Mouse (Mus musculus): ENCODE measurements at regions not wholly inside any gene's neighbourhood (a gene's known extent, or its start where the extent isn't known, plus 50 kb on each side); places are given as distances from the start of the nearest gene placed in this dataset.

DNA sequence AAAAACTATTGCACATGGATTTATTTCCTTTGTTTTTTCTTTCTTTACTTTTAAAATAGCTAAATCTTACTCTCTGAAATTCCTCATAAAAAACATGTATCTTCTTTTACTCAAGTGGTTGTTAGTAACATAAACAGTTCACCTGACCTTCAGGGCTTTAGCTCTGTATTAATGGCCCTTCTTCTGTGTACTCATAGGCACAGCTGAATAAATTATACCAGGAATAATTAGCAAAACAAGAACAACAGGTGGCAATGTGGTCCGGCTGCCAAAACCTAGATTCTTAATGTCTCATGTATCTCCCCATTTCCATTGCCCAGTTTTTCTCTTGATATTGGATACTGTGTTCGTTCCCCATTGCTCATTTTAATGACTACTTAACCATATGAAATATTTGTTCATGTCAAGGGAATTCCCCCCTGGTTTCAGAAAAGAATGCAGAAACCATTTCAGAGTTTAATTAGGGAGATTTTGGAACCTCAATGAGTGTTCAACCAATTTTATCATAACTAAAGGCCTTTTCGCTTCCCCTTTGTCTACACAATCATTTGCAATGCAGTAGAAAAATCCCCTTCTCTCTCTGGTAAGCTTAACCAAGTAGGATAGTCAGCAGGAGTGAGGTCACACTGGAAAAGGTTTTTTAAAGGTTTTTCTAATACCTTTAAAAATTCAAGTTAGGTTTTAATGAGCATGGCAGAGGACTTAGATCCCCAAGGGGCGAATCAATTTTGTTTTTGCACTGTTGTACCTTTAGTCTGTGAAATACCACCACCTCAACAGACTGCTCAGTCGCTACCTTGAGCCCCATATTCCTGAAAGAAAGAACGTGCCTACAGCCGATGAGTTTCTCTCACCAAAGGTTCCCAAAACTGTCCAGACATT, 369.3 kb upstream of the Nudt12 start:
- WGBS, result 76% methylated on average over 7 of the region's 7 CpGs

GRCm38 (mm10) chr17:59373505-59374106, 360.4 kb upstream of the Nudt12 start:
- Histone ChIP-seq H3K4me2 (replicated peaks; ENCODE audit: low read depth) (no peak overlapping the region), H3K27ac (ENCODE audit: low read depth, low read length) (no peak overlapping the region), H3K4me1 (replicated peaks; ENCODE audit: control insufficient read depth, insufficient read depth, low read length) (no peaks in the 10 kb centered on the region), H3K4me3 (ENCODE audit: low read depth, low read length) (no peak overlapping the region), H3K9me3 (ENCODE audit: control insufficient read depth) (no peaks in the 10 kb centered on the region), H3K9ac (ENCODE audit: low read depth, low read length) (no peak overlapping the region), H3K36me3 (ENCODE audit: control insufficient read depth, insufficient read depth) (no peaks in the 10 kb centered on the region), H3K27me3 (replicated peaks; ENCODE audit: control insufficient read depth, insufficient read depth, low read length) (no peaks in the 10 kb centered on the region)
- ATAC-seq, result no peak
- TF ChIP-seq CTCF (IDR thresholded peaks at IDR 0.05; ENCODE audit: low read depth), result no peak
- 68% methylated on average over 7 of the region's 7 CpGs for WGBS

More for the DNA sequence above, 369.3 kb upstream of the Nudt12 start:
- no peak for TF ChIP-seq CTCF (IDR thresholded peaks at IDR 0.05; ENCODE audit: low read depth)
- no peaks in the 10 kb centered on the region for H3K27me3 ChIP-seq (replicated peaks; ENCODE audit: control insufficient read depth, insufficient read depth, low read length)
- H3K9ac ChIP-seq (ENCODE audit: low read depth, low read length), result no peak overlapping the region
- no peaks in the 10 kb centered on the region for H3K4me1 ChIP-seq (replicated peaks; ENCODE audit: control insufficient read depth, insufficient read depth, low read length)
- H3K27ac ChIP-seq (ENCODE audit: low read depth, low read length), result no peak overlapping the region
- H3K36me3 ChIP-seq (ENCODE audit: control insufficient read depth, insufficient read depth), result no peaks in the 10 kb centered on the region
- H3K4me2 ChIP-seq (replicated peaks; ENCODE audit: low read depth), result no peak overlapping the region
- no peaks in the 10 kb centered on the region for H3K9me3 ChIP-seq (ENCODE audit: control insufficient read depth)
- H3K4me3 ChIP-seq (ENCODE audit: low read depth, low read length), result no peak overlapping the region
- no peak for ATAC-seq

DNA sequence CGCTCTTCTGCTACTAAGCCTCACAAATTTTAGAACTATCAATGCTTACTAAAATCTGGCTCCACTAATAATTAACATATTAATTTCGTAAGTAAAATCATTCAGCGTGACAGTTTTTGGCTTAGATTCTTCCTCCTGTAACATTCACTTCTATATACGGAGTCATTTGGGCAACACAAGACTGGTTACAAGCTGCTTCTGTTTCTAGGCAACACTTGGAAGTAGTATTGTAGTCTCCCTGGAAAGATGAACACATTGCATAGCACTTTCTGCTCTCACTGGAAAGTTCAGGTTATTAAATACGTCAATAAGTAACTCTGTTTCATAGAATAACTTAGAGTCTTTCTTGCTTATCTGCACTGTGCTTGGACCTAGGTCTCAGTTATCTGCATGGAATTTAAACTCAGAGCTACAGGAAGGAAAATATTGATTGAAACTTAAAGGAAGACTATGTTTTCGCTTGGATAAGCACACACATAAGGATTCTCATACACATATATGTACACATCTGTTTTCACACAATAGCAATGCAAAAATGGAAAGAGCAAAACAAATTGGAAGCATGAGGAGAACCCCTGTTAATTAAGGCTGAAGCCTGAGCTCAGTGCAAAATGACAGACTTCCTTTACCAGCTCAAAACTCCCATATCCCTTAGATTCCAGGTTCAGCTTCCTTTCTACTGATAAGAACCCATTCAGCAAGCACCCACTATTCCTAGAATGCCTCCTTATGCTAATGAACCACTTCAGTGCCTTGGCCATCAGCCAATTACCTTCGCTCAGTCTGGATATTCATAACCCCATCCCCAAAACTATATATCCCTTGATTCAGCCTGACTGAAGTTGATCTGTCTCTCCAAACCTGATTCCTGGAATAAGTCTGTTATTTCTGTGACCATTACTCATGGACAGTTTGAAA, 356.7 kb upstream of the Nudt12 start:
- peak overlapping the region; percentile 37 for H3K4me2 ChIP-seq (replicated peaks; ENCODE audit: low read depth)
- H3K4me3 ChIP-seq (ENCODE audit: low read depth, low read length), result no peak overlapping the region
- 37% methylated on average over 7 of the region's 7 CpGs for WGBS

GRCm38 (mm10) chr17:59365340-59365739, 352.2 kb upstream of the Nudt12 start:
- ATAC-seq, result no peak
- WGBS, result 76% methylated on average over 2 of the region's 2 CpGs
- TF ChIP-seq CTCF (IDR thresholded peaks at IDR 0.05; ENCODE audit: low read depth), result no peak
- Histone ChIP-seq H3K36me3 (ENCODE audit: control insufficient read depth, insufficient read depth) (no peaks in the 10 kb centered on the region), H3K27ac (ENCODE audit: low read depth, low read length) (no peak overlapping the region), H3K9ac (ENCODE audit: low read depth, low read length) (no peak overlapping the region), H3K9me3 (ENCODE audit: control insufficient read depth) (no peaks in the 10 kb centered on the region), H3K27me3 (replicated peaks; ENCODE audit: control insufficient read depth, insufficient read depth, low read length) (no peaks in the 10 kb centered on the region), H3K4me2 (replicated peaks; ENCODE audit: low read depth) (no peak overlapping the region), H3K4me3 (ENCODE audit: low read depth, low read length) (no peak overlapping the region), H3K4me1 (replicated peaks; ENCODE audit: control insufficient read depth, insufficient read depth, low read length) (no peaks in the 10 kb centered on the region)

More for the DNA sequence above, 356.7 kb upstream of the Nudt12 start:
- H3K9ac ChIP-seq (ENCODE audit: low read depth, low read length), result no peak overlapping the region
- H3K27me3 ChIP-seq (replicated peaks; ENCODE audit: control insufficient read depth, insufficient read depth, low read length), result no peaks in the 10 kb centered on the region
- H3K27ac ChIP-seq (ENCODE audit: low read depth, low read length), result peak overlapping the region; percentile 23; the same call in 1 of the 2 replicates
- no peaks in the 10 kb centered on the region for H3K9me3 ChIP-seq (ENCODE audit: control insufficient read depth)
- TF ChIP-seq CTCF (IDR thresholded peaks at IDR 0.05; ENCODE audit: low read depth), result no peak
- ATAC-seq, result peak; percentile 94
- no peaks in the 10 kb centered on the region for H3K4me1 ChIP-seq (replicated peaks; ENCODE audit: control insufficient read depth, insufficient read depth, low read length)
- no peaks in the 10 kb centered on the region for H3K36me3 ChIP-seq (ENCODE audit: control insufficient read depth, insufficient read depth)

DNA sequence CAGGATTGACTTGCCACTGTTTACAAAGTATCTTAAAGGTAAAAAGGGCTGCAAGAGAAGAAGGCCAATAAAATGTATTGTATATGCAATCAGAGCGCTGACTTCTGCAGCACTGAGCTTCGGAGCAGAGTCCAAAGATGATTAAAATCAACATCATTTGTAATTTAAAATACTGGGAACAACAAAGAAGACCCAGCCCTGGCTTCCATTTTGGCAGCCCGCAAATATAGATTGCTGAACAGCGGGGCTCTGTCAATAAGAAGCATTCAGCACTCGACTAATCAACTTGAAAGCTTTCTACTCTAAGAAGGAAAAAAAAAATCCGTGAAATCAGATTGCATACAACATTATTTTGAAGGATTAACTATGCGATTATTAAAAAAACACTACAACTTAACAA, 348.9 kb upstream of the Nudt12 start:
- whole genome bisulfite sequencing, result 39% methylated on average over 7 of the region's 7 CpGs
- ATAC-seq, result no peak
- Histone ChIP-seq H3K36me3 (ENCODE audit: control insufficient read depth, insufficient read depth) (no peaks in the 10 kb centered on the region), H3K27me3 (replicated peaks; ENCODE audit: control insufficient read depth, insufficient read depth, low read length) (no peaks in the 10 kb centered on the region), H3K4me2 (replicated peaks; ENCODE audit: low read depth) (no peak overlapping the region), H3K4me3 (ENCODE audit: low read depth, low read length) (no peak overlapping the region), H3K9me3 (ENCODE audit: control insufficient read depth) (no peaks in the 10 kb centered on the region), H3K4me1 (replicated peaks; ENCODE audit: control insufficient read depth, insufficient read depth, low read length) (no peaks in the 10 kb centered on the region), H3K27ac (ENCODE audit: low read depth, low read length) (no peak overlapping the region), H3K9ac (ENCODE audit: low read depth, low read length) (no peak overlapping the region)
- no peak for TF ChIP-seq CTCF (IDR thresholded peaks at IDR 0.05; ENCODE audit: low read depth)

DNA sequence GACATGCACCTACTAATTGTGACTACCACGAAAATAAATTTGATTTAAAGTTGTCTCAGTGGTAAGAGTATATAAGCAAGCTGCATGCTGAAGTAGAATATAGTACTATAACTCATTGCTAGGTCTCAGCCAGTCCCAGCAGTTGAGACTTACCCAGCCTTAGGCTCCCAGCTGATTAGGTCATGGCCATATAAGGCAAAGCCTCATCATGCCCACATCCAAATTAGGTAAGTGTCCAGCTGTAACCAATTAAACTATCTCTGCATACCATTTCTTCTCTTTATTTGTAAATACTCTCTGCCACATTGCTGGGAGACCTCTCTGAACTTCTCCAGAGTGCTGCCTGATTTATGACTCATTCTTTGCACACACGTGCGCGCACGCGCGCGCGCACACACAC, 347.9 kb upstream of the Nudt12 start:
- TF ChIP-seq CTCF (IDR thresholded peaks at IDR 0.05; ENCODE audit: low read depth), result no peak
- H3K27me3 ChIP-seq (replicated peaks; ENCODE audit: control insufficient read depth, insufficient read depth, low read length), result no peaks in the 10 kb centered on the region
- H3K4me1 ChIP-seq (replicated peaks; ENCODE audit: control insufficient read depth, insufficient read depth, low read length), result no peaks in the 10 kb centered on the region
- H3K9me3 ChIP-seq (ENCODE audit: control insufficient read depth), result no peaks in the 10 kb centered on the region
- WGBS, result 75% methylated on average over 9 of the region's 9 CpGs
- no peak overlapping the region for H3K4me2 ChIP-seq (replicated peaks; ENCODE audit: low read depth)
- no peak overlapping the region for H3K9ac ChIP-seq (ENCODE audit: low read depth, low read length)
- H3K36me3 ChIP-seq (ENCODE audit: control insufficient read depth, insufficient read depth), result no peaks in the 10 kb centered on the region
- H3K4me3 ChIP-seq (ENCODE audit: low read depth, low read length), result no peak overlapping the region
- ATAC-seq, result no peak
- H3K27ac ChIP-seq (ENCODE audit: low read depth, low read length), result no peak overlapping the region

Measured in intestine, postnatal 0 days (tissue).